Mouse (Mus musculus) ES-E14 (cell line): ENCODE data around the gene Erg.

Source experiments
- CHD2 ChIP-seq: IDR thresholded peaks from 2 replicates; pipeline ENCODE4 v1.6.1; 2014; ENCODE audit warnings: mild to moderate bottlenecking, low read depth, low read length, inconsistent platforms
- HCFC1 ChIP-seq: IDR thresholded peaks from 2 replicates; pipeline ENCODE4 v1.6.1; 2012; ENCODE audit warnings: low read length, inconsistent platforms, borderline replicate concordance; ENCODE audit not compliant: insufficient read depth
- MAFK ChIP-seq: IDR thresholded peaks from 2 replicates; pipeline ENCODE4 v1.6.1; 2014; ENCODE audit warnings: mild to moderate bottlenecking, low read depth, low read length, inconsistent platforms; ENCODE audit not compliant: insufficient read depth
- ZC3H11A ChIP-seq: IDR thresholded peaks from 2 replicates; pipeline ENCODE4 v1.6.1; 2012; ENCODE audit warnings: low read depth, mild to moderate bottlenecking, inconsistent platforms, low read length, borderline replicate concordance
- ZNF384 ChIP-seq: IDR thresholded peaks from 2 replicates; pipeline ENCODE4 v1.6.1; 2012; ENCODE audit warnings: low read depth, low read length, inconsistent platforms

DNA sequence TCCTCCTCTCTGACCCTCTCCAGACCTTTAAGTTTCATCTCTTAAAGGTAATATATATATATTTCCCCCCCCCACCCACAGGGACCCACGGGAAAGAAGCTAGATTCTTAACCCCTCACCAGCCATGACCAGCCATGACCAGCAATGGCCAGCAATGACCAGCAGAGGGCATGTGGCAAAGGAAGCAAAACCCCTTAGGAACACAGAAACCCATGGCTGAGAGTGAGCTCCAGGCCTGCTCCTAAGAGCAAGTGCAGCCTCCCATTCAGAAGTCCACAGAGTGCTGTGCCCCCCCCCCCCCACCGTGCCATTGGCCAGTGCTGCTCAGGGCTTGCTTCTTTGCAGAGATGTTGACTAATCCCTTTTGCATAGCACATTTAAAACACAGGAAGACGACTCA, 235.9 kb downstream of the Erg start:
- no peak for TF ChIP-seq HCFC1
- no peak for TF ChIP-seq CHD2
- no peak for TF ChIP-seq ZC3H11A
- no peak for TF ChIP-seq MAFK
- TF ChIP-seq ZNF384 = no peak
